Mouse (Mus musculus) liver, adult 2 months (tissue): ENCODE measurements around the gene Eps8. TPM values are rescaled to one million over a fixed set of nuclear protein-coding genes. Genes with fewer than 3 reads are reported as not detected.

Experiments used
- DNase-seq: peaks from one replicate; pipeline ENCODE4 v3.0.0-alpha.2; 2011; ENCODE audit warnings: low read depth, low spot score; ENCODE audit errors: extremely low read depth
- H3K27ac ChIP-seq: fragments of 200-500 bp; replicated peaks from 2 replicates; pipeline ENCODE4 v1.5.1; 2012; ENCODE audit warnings: low read depth, mild to moderate bottlenecking, control low read depth, inconsistent platforms, low read length; ENCODE audit not compliant: insufficient read depth
- H3K27me3 ChIP-seq: fragments of 200-500 bp; 2 replicates; pipeline ENCODE4 v1.6.1; 2012; ENCODE audit warnings: mild to moderate bottlenecking, moderate library complexity, low read length, inconsistent platforms; ENCODE audit not compliant: control insufficient read depth, insufficient read depth
- H3K36me3 ChIP-seq: fragments of 200-500 bp; 2 replicates; pipeline ENCODE4 v1.6.1; 2012; ENCODE audit warnings: low read length, inconsistent platforms; ENCODE audit not compliant: control insufficient read depth, insufficient read depth
- H3K4me1 ChIP-seq: fragments of 200-500 bp; 2 replicates; pipeline ENCODE4 v1.6.1; 2011; ENCODE audit warnings: low read length; ENCODE audit not compliant: control insufficient read depth, insufficient read depth
- H3K4me3 ChIP-seq: fragments of 200-500 bp; 2 replicates; pipeline ENCODE4 v1.5.1; 2011; ENCODE audit warnings: low read depth, mild to moderate bottlenecking, control low read depth, low read length, moderate library complexity; ENCODE audit not compliant: insufficient read depth
- H3K79me2 ChIP-seq: fragments of 200-500 bp; 2 replicates; pipeline ENCODE4 v1.6.1; 2012; ENCODE audit warnings: inconsistent platforms, mild to moderate bottlenecking, low read length, moderate library complexity; ENCODE audit not compliant: control insufficient read depth, insufficient read depth
- H3K9ac ChIP-seq: fragments of 200-500 bp; 2 replicates; pipeline ENCODE4 v1.6.1; 2012; ENCODE audit warnings: low read depth, mild to moderate bottlenecking, control low read depth, inconsistent platforms, low read length
- CTCF ChIP-seq: fragments of 200-500 bp; IDR thresholded peaks from 2 replicates; pipeline ENCODE4 v1.5.1; 2011; ENCODE audit warnings: low read depth, low read length, control low read depth
- POLR2A ChIP-seq: fragments of 200-500 bp; IDR thresholded peaks from 2 replicates; pipeline ENCODE4 v1.6.1; 2011; ENCODE audit warnings: low read length, control low read depth; ENCODE audit not compliant: insufficient read depth; ENCODE audit errors: extremely low read depth
- WGBS: fragments of 180-500 bp; shearing (Covaris S2); methylation state at CpG from one replicate; pipeline ENCODE4 v1.1.7; 2018; 5-methylcytosine and 5-hydroxymethylcytosine counted together
- polyA plus RNA-seq: library from polyadenylated mRNA; depleted of rRNA; stranded (reverse); fragments of >200 nt; gene quantifications from 2 replicates; pipeline ENCODE4 v1.2.3, GENCODE M21; 2012
- total RNA-seq: library from RNA; depleted of rRNA; stranded (reverse); fragments of >200 nt; gene quantifications from 2 replicates; pipeline ENCODE4 v1.2.3, GENCODE M21; 2014

Gene Eps8
- total and polyA plus RNA-seq, 2 experiments: 0.89 to 2.2 TPM

GRCm38 (mm10) chr6:137661583-137662365, 7.1 kb upstream of the Eps8 start:
- no peaks in the 10 kb centered on the region for H3K4me1 ChIP-seq
- no peaks in the 10 kb centered on the region for H3K27me3 ChIP-seq
- no peaks in the 10 kb centered on the region for H3K79me2 ChIP-seq
- 89% methylated on average over 23 of the region's 23 CpGs for WGBS
- no peaks in the 10 kb centered on the region for H3K36me3 ChIP-seq
- H3K9ac ChIP-seq: no peak overlapping the region
- no peak for TF ChIP-seq CTCF
- no peak overlapping the region for H3K27ac ChIP-seq
- DNase-seq: no peak
- no peak overlapping the region for H3K4me3 ChIP-seq

- Histone ChIP-seq H3K9ac (no peak overlapping the region), H3K27me3 (no peaks in the 10 kb centered on the region), H3K27ac (no peak overlapping the region), H3K4me3 (no peak overlapping the region), H3K36me3 (no peaks in the 10 kb centered on the region), H3K79me2 (no peaks in the 10 kb centered on the region), H3K4me1 (no peaks in the 10 kb centered on the region)
- WGBS: 72% methylated on average over 12 of the region's 12 CpGs
- TF ChIP-seq POLR2A (no peak), CTCF (peak; percentile 57)
- no peak for DNase-seq
Measured at GRCm38 (mm10) chr6:137658426-137659088, 3.9 kb upstream of the Eps8 start.

GRCm38 (mm10) chr6:137657203-137657602, 2.5 kb upstream of the Eps8 start:
- WGBS: 77% methylated on average over 6 of the region's 6 CpGs
- H3K9ac ChIP-seq: no peak overlapping the region
- no peak overlapping the region for H3K27ac ChIP-seq
- H3K27me3 ChIP-seq: no peaks in the 10 kb centered on the region
- no peak for DNase-seq
- TF ChIP-seq POLR2A: no peak
- no peak for TF ChIP-seq CTCF
- no peaks in the 10 kb centered on the region for H3K79me2 ChIP-seq
- H3K4me3 ChIP-seq: no peak overlapping the region
- H3K4me1 ChIP-seq: no peaks in the 10 kb centered on the region
- H3K36me3 ChIP-seq: no peaks in the 10 kb centered on the region

DNA sequence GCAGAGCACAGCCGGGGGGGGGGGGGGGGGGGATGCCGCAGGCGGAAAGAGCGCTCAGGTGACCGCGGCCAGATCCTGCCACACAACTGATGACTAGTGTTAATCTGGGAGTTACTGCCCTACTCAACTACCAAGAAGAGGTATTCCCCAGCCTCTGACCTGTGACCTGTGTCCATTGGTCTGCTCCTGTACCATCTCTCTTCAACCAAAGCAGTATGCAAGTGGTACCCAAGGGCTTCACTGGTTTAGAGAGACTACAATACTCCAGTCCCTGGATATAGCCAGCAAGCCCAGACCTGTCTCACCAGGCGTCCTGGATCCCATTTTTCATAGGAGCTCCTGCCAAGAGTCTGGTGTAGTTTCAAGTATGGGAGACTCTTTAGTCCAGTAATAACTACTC, 5.1 kb downstream of the Eps8 start:
- TF ChIP-seq CTCF (no peak), POLR2A (no peak)
- WGBS: 22% methylated on average over 7 of the region's 7 CpGs
- H3K27me3 ChIP-seq: peaks cover 12% of the 10 kb centered on the region
- no peaks in the 10 kb centered on the region for H3K79me2 ChIP-seq
- H3K4me3 ChIP-seq: peak overlapping the region; percentile 69; the same call in 1 of the 2 replicates
- no peaks in the 10 kb centered on the region for H3K36me3 ChIP-seq
- H3K9ac ChIP-seq: no peak overlapping the region
- no peaks in the 10 kb centered on the region for H3K4me1 ChIP-seq
- no peak overlapping the region for H3K27ac ChIP-seq
- DNase-seq: no peak

GRCm38 (mm10) chr6:137649068-137649480, 5.6 kb downstream of the Eps8 start:
- no peaks in the 10 kb centered on the region for H3K79me2 ChIP-seq
- peak overlapping the region; percentile 69 for H3K4me3 ChIP-seq
- 1% methylated on average over 44 of the region's 51 CpGs for whole genome bisulfite sequencing
- peaks cover 12% of the 10 kb centered on the region for H3K27me3 ChIP-seq
- H3K4me1 ChIP-seq: no peaks in the 10 kb centered on the region
- H3K27ac ChIP-seq: 0 out of 2 replicates have a peak overlapping the region, but pooled peaks have one; percentile 21
- DNase-seq: no peak
- H3K36me3 ChIP-seq: no peaks in the 10 kb centered on the region
- TF ChIP-seq POLR2A: no peak
- peak; percentile 26; the same call in 1 of the 2 replicates for TF ChIP-seq CTCF
- peak overlapping the region; percentile 74 for H3K9ac ChIP-seq
